Mouse (Mus musculus): ENCODE measurements at regions not wholly inside any gene's neighbourhood (a gene's known extent, or its start where the extent isn't known, plus 50 kb on each side); places are given as distances from the start of the nearest gene placed in this dataset.
A peak's percentile ranks its signal among the peaks of the same experiment; 100 is the strongest.

GRCm38 (mm10) chr3:119936526-119936925 is 152.3 kb upstream of the Ptbp2 start:
- Histone ChIP-seq H3K4me1 (0 out of 2 replicates have a peak, but pooled peaks cover 9% of the 10 kb centered on the region), H3K27ac (replicated peaks) (no peak overlapping the region), H3K4me2 (replicated peaks) (no peak overlapping the region), H3K36me3 (no peaks in the 10 kb centered on the region), H3K27me3 (no peaks in the 10 kb centered on the region), H3K9me3 (replicated peaks) (no peaks in the 10 kb centered on the region), H3K4me3 (replicated peaks) (no peak overlapping the region), H3K9ac (no peak overlapping the region)
- ATAC-seq (ENCODE audit: insufficient number of reproducible peaks, low FRiP score, low TSS enrichment, low read depth), result no peak
- WGBS, result 79% methylated on average over 1 of the region's 1 CpGs

DNA sequence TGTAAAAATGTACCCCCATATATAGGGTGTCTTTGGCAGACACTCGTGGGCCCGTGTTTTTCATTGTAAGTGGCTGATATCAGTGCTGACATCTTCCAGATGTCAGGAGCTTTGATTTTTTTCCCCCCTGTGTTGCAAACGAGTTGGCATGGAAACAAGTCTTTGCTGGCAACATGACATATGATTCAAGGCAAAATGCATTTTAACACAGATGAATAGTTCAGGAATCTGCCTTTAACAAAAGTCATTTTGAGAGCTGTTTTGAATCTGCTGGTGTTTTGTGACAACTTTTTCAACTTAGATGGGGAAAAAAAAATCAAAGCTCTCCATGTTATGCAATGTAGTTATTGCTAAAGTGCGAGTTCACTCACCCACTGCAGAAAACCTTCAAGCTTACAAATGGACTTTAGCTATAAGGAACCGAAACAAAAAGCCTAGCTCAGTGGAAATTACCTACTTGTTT is 148.8 kb upstream of the Ptbp2 start:
- H3K4me1 ChIP-seq, result 0 out of 2 replicates have a peak, but pooled peaks cover 9% of the 10 kb centered on the region
- H3K9me3 ChIP-seq (replicated peaks), result no peaks in the 10 kb centered on the region
- no peak overlapping the region; the same call in 1 of the 2 replicates for H3K27ac ChIP-seq (replicated peaks)
- no peak overlapping the region for H3K9ac ChIP-seq
- H3K4me3 ChIP-seq (replicated peaks), result no peak overlapping the region
- H3K27me3 ChIP-seq, result no peaks in the 10 kb centered on the region
- H3K36me3 ChIP-seq, result no peaks in the 10 kb centered on the region
- ATAC-seq (ENCODE audit: insufficient number of reproducible peaks, low FRiP score, low TSS enrichment, low read depth), result no peak
- H3K4me2 ChIP-seq (replicated peaks), result no peak overlapping the region; the same call in 1 of the 2 replicates
- 10% methylated on average over 5 of the region's 5 CpGs for WGBS

DNA sequence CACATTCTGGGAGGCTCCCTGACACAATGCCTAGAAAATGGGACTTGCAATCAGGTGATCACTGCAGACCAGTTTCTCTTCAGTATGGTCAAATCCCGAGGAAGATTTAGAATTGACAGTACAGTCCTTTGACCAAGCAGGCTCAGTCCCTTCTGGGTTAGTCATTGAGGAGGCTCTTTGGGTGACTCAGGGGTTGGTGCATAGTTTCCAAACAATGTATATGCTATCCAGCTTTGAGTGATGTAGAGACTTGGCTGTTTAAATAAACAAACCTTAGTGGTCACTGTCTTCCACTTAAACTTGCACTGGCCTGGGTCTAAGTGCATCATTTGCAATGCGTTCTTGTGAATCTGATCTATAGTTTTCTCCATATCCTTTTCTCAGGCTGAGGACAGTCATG is 144.0 kb upstream of the Ptbp2 start:
- WGBS, result 91% methylated on average over 2 of the region's 2 CpGs
- Histone ChIP-seq H3K4me3 (replicated peaks) (no peak overlapping the region), H3K9me3 (replicated peaks) (no peaks in the 10 kb centered on the region), H3K4me2 (replicated peaks) (no peak overlapping the region), H3K27ac (replicated peaks) (no peak overlapping the region), H3K27me3 (no peaks in the 10 kb centered on the region), H3K9ac (no peak overlapping the region), H3K36me3 (no peaks in the 10 kb centered on the region), H3K4me1 (no peaks in the 10 kb centered on the region)
- no peak for ATAC-seq (ENCODE audit: insufficient number of reproducible peaks, low FRiP score, low TSS enrichment, low read depth)

- H3K9me3 ChIP-seq (replicated peaks), result no peaks in the 10 kb centered on the region
- no peaks in the 10 kb centered on the region for H3K27me3 ChIP-seq
- no peak for ATAC-seq (ENCODE audit: insufficient number of reproducible peaks, low FRiP score, low TSS enrichment, low read depth)
- H3K36me3 ChIP-seq, result no peaks in the 10 kb centered on the region
- H3K9ac ChIP-seq, result no peak overlapping the region
- H3K4me3 ChIP-seq (replicated peaks), result no peak overlapping the region
- no peaks in the 10 kb centered on the region for H3K4me1 ChIP-seq
- 62% methylated on average over 4 of the region's 4 CpGs for WGBS
- no peak overlapping the region for H3K4me2 ChIP-seq (replicated peaks)
- H3K27ac ChIP-seq (replicated peaks), result no peak overlapping the region
These were observed 135.4 kb upstream of the Ptbp2 start for GRCm38 (mm10) chr3:119919501-119920141.

DNA sequence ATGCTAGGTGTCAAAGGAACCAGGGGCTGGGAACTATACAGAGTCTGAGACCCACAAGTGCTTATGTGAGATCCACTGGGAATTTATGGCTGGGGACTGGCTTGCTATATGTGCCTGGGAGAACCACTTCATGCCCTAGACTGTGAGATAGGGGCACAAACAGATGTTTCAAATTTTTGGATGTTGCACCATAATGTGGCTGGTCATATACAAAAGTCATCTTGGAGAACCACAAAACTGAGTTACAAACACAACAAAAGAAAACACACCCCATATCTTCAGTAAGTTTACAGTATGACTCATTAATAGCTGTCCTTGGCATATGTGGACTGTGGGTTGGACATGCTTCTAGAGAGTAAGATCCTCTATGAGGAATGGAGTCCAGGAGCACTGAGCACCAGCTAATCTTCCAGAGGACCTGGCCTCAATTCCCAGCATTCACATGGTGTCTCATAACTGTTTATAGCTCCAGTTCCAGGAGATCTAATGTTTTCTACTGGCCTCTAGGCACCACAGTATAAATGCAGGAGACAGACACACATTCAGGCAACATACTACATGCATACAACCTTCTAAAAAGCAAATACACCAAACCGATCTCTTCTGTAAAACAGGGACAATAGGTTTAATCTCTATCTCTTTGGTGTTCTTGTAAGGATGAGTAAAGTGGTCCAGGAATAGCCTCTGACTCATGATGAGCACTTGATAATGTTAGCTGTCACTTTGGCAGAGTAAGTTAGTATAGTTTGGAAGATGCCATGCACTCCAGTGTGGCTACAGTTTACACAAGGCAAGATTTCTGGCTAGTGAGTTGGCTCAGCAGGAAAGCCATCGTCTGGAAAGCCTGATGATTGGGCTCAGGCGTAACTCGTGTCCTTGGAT is 132.0 kb upstream of the Ptbp2 start:
- ATAC-seq (ENCODE audit: insufficient number of reproducible peaks, low FRiP score, low TSS enrichment, low read depth), result no peak
- H3K27ac ChIP-seq (replicated peaks), result no peak overlapping the region
- H3K36me3 ChIP-seq, result no peaks in the 10 kb centered on the region
- H3K27me3 ChIP-seq, result no peaks in the 10 kb centered on the region
- H3K4me2 ChIP-seq (replicated peaks), result no peak overlapping the region
- 81% methylated on average over 4 of the region's 4 CpGs for WGBS
- H3K9me3 ChIP-seq (replicated peaks), result no peaks in the 10 kb centered on the region
- H3K4me1 ChIP-seq, result no peaks in the 10 kb centered on the region
- no peak overlapping the region for H3K9ac ChIP-seq
- H3K4me3 ChIP-seq (replicated peaks), result no peak overlapping the region

DNA sequence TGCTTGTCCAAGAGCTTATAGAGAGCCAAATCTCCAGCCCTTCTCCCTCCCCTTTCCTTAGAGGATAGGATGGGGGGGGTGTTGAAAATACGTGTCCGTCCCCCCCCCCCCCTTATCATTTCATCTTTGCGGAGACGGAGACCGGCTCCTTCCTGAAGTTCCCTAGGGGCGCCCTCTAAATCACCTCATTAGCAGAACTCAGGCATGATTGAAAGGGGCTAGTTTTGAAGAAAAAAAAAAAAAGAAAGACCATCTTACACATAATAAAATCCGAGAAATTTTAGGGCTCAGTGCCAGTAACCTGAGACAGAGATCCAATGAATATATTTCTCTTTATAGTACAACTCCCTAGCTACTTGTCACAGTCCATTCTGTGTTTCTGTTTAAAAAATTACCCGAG is 127.3 kb upstream of the Ptbp2 start:
- H3K4me2 ChIP-seq (replicated peaks), result no peak overlapping the region
- WGBS, result 14% methylated on average over 8 of the region's 8 CpGs
- no peaks in the 10 kb centered on the region for H3K4me1 ChIP-seq
- H3K36me3 ChIP-seq, result no peaks in the 10 kb centered on the region
- no peaks in the 10 kb centered on the region for H3K27me3 ChIP-seq
- no peak overlapping the region for H3K27ac ChIP-seq (replicated peaks)
- H3K9ac ChIP-seq, result no peak overlapping the region
- H3K9me3 ChIP-seq (replicated peaks), result no peaks in the 10 kb centered on the region
- no peak for ATAC-seq (ENCODE audit: insufficient number of reproducible peaks, low FRiP score, low TSS enrichment, low read depth)
- H3K4me3 ChIP-seq (replicated peaks), result no peak overlapping the region

- H3K4me3 ChIP-seq (replicated peaks), result no peak overlapping the region
- no peaks in the 10 kb centered on the region for H3K27me3 ChIP-seq
- no peak overlapping the region for H3K9ac ChIP-seq
- H3K4me2 ChIP-seq (replicated peaks), result no peak overlapping the region
- H3K4me1 ChIP-seq, result no peaks in the 10 kb centered on the region
- ATAC-seq (ENCODE audit: insufficient number of reproducible peaks, low FRiP score, low TSS enrichment, low read depth), result no peak
- H3K27ac ChIP-seq (replicated peaks), result no peak overlapping the region
- H3K9me3 ChIP-seq (replicated peaks), result no peaks in the 10 kb centered on the region
- H3K36me3 ChIP-seq, result no peaks in the 10 kb centered on the region
- 60% methylated on average over 3 of the region's 3 CpGs for WGBS
These were observed 120.0 kb upstream of the Ptbp2 start for GRCm38 (mm10) chr3:119904244-119904643.

GRCm38 (mm10) chr3:119895141-119895540 is 110.9 kb upstream of the Ptbp2 start:
- 64% methylated on average over 3 of the region's 3 CpGs for WGBS
- Histone ChIP-seq H3K9me3 (replicated peaks) (no peaks in the 10 kb centered on the region), H3K27ac (replicated peaks) (no peak overlapping the region)

GRCm38 (mm10) chr3:119894035-119894434 is 109.8 kb upstream of the Ptbp2 start:
- no peak overlapping the region for H3K27ac ChIP-seq (replicated peaks)

More at GRCm38 (mm10) chr3:119895141-119895540, 110.9 kb upstream of the Ptbp2 start:
- no peak for ATAC-seq (ENCODE audit: insufficient number of reproducible peaks, low FRiP score, low TSS enrichment, low read depth)
- Histone ChIP-seq H3K36me3 (no peaks in the 10 kb centered on the region), H3K9ac (no peak overlapping the region), H3K4me2 (replicated peaks) (no peak overlapping the region), H3K27me3 (no peaks in the 10 kb centered on the region), H3K4me3 (replicated peaks) (no peak overlapping the region), H3K4me1 (peaks cover 7% of the 10 kb centered on the region; the same call in 1 of the 2 replicates)

DNA sequence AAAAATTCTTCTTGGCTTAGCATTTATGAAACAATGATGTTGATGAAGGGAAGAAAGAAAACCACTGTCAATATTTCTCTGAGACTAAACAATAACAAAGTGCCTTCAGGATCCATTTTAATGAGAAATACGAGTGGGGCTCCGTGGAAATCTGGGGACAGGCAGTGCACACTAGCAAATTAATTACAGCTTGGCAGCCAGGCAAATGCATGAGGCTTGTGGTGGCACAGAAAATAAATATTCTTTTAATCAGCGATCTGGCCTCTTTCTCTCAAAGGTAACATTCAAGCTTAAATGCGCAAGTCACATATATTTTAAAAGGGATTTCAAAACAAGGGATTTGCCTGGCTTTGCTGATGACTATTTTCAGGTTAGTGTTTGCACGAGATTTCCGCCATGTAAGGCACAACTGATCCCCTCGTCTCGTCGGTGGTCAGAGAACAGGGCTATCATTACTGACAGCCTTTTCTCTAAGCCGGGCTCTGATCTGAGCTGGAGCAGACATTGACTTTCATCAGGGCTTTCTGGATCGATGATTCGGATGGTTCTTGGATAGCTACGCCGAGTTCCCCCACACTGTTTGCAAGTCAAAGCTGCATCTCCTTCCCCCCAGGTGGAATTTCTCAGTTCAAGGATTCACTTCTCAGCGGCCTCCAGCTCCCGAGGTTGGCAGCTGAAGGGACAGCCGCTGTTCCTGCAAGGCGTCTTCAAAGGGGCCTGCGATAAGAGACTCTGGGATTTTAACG is 109.1 kb upstream of the Ptbp2 start:
- H3K27ac ChIP-seq (replicated peaks), result no peak overlapping the region
- peaks cover 7% of the 10 kb centered on the region; the same call in 1 of the 2 replicates for H3K4me1 ChIP-seq
- ATAC-seq (ENCODE audit: insufficient number of reproducible peaks, low FRiP score, low TSS enrichment, low read depth), result no peak
- H3K9me3 ChIP-seq (replicated peaks), result no peaks in the 10 kb centered on the region
- peak overlapping the region; percentile 52 for H3K4me2 ChIP-seq (replicated peaks)
- H3K9ac ChIP-seq, result no peak overlapping the region
- H3K36me3 ChIP-seq, result no peaks in the 10 kb centered on the region
- no peaks in the 10 kb centered on the region for H3K27me3 ChIP-seq
- 5% methylated on average over 20 of the region's 20 CpGs for WGBS
- H3K4me3 ChIP-seq (replicated peaks), result peak overlapping the region; percentile 27

More at GRCm38 (mm10) chr3:119894035-119894434, 109.8 kb upstream of the Ptbp2 start:
- Histone ChIP-seq H3K27me3 (no peaks in the 10 kb centered on the region), H3K36me3 (no peaks in the 10 kb centered on the region), H3K9ac (no peak overlapping the region), H3K4me3 (replicated peaks) (peak overlapping the region; percentile 27; the same call in 1 of the 2 replicates), H3K4me1 (peaks cover 7% of the 10 kb centered on the region; the same call in 1 of the 2 replicates), H3K4me2 (replicated peaks) (peak overlapping the region; percentile 52), H3K9me3 (replicated peaks) (no peaks in the 10 kb centered on the region)
- WGBS, result 26% methylated on average over 10 of the region's 10 CpGs
- ATAC-seq (ENCODE audit: insufficient number of reproducible peaks, low FRiP score, low TSS enrichment, low read depth), result no peak
